Mouse (Mus musculus) WW6 (cell line): ENCODE measurements around the gene Cdh4.

Source experiments
- DNase-seq: peaks from one replicate; pipeline ENCODE4 v3.0.0-alpha.2; 2013; ENCODE audit warnings: low read depth, low spot score

Cdh4 gene

DNA sequence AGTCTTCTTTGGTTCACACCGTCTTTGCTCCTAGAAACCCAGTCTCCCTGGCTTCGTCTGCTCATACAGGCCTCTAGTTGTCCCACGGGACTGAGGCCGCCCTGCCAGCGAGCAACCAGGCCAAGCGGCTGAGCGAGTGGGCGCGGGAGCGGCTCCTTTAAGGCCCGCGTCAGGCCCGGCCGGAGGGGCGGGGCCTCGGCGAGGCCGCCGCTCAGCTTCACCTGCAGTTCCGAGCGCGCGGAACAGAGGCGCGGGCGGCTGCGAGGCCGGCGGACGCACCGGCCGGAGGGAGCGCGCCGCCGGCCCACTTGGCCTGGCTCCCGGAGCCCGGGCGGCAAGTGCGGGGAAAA is at the start of gene Cdh4:
TSS of gene Cdh4 (plus strand) at position 241 of the 350 bp plus-strand sequence.
- DNase-seq = no peak

DNA sequence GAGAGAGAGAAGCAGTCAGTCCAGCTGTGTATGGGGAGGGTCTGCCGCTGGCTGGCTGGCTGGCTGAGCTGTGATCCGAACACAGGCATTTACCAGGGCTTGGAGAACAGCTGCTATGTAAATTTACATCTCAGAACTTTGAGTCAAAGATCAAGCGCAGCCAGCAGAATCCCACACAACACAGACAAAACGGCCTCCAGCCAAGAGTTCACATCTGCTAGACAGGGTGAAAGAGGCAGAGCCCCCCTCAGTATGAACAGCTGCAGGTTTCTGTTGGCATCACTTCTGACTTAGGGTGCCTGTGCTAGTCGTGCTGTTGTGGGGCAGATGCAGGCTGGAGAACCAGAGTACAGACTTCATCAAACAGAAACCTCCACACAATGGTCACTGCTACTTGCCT is 46.8 kb upstream of the Cdh4 start:
- DNase-seq = no peak

DNA sequence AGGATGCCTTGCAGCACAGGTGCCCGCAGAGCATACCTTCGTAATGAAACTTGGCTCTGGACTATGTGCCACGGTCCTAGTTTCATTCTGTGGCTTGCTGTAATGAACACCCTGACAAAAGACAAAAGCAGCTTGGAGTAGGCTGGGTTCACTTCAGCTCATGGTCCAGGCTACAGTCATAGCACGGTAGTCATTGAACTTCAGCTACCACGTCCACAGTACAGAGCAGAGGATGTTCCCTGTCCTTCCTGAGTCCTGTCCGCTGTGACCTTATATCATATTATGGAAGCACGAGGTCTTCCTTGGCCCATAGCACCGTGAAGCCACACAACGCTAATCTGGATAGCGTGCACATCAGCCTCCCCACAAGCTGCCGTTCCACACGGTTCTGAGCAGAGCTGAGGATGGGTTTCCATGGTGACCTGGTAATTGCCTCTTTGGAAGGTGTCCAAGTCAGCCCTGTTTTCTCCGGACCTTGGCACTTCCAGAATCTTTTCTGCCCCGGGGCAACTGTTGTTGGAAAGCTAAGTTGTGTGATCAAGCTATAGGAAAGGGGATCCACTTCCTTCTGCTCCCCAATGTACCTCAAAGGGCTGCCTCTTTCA is 42.5 kb upstream of the Cdh4 start:
- no peak for DNase-seq

DNA sequence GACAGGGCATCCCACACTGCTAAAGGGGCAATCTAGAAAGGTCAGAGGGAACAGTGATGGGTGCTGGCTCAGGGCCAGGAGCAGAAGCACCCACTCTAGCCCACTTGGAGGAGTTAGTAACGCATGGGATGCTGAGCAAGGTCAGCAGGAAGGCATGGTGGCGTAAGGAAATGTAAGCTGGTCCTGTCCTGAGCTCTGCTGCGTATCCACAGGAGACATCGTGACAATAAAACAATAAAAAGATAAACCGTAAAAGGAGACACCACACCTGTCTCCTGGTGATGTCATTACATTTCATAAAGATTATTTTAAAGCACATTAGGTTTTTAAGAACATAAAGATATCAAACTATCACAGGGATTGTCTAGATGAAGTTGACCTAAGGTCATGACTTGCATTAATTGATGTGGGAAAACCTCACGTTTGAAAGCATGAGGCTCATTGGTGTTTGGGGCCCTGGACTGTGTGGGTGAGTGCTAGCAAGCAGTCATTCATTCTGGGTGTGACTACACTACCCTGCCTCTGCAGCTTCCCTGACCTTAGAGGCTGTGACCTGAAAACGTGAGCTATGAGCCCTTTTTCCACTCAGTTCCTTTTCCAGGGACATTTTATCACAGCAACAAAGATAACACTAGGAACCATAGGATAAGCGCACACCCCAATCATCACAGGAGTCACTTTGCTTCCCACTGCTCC is 31.2 kb upstream of the Cdh4 start:
- no peak for DNase-seq

DNA sequence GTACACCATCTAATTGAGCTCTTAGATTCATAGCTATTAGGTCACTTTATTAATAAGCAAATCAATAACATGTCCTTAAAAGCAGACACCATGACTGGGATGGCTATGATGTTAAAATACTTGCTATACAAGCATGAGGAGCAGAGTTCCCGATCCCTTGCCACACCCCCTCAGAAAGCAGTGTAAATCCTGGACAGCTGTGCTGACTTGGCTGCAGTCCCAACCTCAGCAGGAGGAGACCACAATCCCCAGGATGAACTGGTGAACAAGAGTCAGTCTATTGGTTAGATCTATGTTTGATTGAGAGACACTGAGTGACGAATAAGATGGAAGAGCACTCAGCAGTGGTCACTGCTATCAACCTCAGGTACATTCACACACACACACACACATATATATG is 29.3 kb upstream of the Cdh4 start:
- DNase-seq = no peak

DNA sequence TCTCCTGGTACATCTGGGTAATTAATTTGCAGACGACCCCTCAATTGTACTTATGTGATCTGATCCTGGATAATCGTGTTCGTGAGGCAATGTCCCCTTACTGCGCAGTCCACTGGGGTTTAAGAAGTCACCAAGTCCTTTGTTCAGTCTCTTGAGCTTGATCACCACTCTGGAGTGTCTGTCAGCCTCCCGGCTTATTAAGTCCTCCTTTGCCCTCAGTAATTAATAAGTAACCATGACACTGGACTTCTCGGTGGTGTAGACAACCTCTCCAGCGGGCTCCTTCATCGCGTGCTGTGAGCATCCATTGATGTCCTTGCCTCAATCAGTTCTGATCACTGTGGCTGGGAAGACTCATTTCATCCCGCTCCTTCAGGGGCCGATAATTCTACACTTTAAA is 28.0 kb upstream of the Cdh4 start:
- no peak for DNase-seq

DNA sequence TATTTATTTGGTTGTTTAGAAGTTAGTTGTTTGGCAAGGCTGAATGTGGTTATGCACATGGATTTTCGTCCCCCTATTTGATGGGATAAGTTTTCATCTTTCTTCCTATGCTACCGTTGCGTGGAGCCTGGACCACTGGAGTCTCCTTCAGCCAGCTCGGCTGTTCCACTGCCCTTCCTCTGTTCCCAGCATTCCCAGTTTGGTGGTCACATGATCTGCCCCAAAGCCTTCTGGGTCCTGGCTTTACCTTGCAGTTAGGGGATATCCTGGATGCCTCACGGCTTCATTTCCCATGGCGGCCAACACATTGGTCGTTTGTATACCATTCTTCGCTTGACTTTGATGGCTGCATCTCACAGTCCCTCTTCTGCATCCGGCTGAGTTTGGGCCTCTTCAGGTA is 27.5 kb upstream of the Cdh4 start:
- no peak for DNase-seq

DNA sequence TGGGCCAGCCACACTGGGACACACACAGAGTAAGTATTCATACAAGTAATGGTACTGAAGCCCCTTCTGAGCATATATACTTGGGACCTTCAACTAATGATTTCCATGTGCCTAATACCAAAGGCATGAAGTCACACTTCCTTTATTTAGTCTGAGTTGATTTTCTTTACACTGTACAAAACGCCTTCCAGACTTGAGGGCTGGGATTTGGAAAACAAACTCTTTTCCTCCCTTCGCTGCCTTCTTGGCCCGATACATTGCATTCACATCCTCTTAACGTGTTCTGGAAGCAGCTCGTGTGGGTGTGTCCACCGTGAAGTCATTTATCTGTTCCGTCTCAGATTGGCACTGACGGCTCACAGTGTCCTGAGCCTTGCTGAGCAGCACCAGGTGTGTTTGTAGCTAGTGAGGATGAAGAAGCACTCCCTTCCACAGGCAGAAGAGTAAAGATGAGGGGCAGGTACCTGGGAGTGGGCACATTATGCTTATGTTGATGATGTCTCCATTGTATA is 26.3 kb upstream of the Cdh4 start:
- no peak for DNase-seq

DNA sequence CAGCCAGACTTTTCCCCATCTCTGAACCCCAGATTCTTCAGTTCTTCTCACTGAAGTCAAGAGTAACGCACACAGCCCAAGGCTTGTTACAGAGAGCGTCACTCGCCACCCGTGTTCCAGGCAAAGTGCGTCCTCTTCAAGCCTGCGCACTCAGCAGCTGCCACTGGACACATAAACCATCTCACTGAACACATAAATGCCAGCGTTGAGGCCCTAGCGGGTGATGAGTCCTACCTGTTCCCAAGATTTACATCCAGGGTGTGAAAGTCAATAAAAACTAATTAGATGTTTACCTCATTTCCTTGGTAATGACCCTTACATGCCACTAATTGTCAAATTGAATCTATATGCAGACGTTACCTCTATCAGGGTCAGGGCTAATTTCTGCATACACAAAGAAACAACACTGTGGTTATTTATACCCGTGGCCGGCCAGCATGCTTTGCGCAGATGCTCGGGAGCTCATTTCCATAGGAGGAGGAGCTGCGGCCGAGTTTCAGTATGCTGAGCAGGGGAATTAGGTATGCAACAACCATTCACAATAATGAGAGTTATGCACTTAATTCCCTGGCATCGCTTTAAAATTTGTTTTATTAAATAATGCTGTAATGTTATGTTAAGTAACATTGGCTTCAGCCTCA is 25.5 kb upstream of the Cdh4 start:
- DNase-seq = no peak

DNA sequence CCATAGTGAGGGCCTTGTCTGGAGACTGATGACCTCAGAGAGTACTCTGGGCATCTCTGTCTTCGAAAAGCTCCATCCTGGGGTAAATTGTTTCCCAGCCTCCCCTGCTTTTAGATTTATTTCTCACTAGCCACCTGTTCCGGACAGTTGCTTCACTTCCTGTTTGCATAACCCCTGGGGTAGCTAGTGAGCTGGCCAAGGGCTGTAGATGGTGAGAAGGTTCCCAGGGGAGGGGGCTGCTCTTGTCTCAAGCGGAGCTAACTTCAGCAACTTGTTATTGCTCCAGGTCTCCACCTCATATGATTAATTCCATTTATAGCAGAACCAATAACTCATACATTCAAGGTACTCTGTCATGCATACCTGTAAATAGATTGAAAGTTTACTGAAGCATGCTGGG is 16.6 kb upstream of the Cdh4 start:
- no peak for DNase-seq

DNA sequence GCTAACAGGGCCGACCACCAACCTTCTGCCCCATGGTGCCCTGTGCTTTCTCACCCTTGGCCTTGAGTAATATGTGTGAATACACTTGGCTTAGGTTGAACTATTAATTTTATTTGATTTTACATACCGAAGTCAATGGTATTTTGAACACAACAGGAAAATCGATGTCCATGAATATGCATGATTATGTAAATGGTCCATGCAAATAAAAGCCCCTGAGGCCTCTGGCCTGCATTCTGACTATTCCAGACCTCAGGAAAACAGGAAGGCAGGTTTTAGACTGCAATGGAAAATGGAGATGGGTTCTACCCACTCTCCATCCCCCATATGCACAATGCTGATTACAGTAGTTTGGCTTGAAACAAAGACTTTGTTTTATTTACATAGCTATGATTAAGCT is 13.3 kb upstream of the Cdh4 start:
- no peak for DNase-seq

DNA sequence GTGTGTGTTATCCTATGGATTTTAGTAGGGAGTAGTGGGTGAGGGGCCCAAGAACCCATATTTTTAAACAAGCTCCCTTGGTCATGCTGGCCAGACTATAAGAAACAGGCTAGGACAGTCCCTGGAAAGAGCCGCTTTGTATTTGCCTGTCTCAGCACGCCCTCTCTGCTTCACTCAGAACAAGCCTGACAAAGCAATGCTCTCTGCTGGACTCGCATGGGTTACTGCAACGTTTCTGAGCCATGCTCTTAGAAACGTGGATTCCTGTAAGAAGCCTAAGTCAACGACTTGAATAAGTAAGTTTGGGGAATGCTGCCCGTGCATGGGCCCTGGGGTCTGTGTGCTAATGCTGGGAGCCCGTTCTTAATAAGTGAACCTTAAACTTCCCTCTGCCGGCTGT is 2.1 kb upstream of the Cdh4 start:
- DNase-seq = no peak

DNA sequence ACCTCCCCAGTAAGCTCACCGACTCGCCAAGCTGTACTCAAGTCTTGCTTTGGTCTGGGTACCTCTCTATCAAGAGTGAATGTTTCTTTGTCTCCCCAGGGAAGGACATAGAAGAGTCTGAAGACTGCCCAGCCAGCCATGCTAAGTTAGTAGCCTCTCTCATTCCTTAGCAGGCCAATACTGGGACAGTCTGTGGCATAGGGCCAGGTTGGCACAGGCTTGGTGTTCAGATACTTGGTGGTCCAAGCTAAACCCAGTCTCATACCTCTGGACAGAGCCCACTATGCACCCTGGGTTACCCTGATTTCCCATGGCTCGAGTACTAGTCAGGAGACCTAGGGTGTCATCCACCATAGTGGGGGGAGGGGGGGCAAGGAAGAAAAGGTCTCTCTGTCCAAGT is 1.1 kb upstream of the Cdh4 start:
- DNase-seq = no peak

DNA sequence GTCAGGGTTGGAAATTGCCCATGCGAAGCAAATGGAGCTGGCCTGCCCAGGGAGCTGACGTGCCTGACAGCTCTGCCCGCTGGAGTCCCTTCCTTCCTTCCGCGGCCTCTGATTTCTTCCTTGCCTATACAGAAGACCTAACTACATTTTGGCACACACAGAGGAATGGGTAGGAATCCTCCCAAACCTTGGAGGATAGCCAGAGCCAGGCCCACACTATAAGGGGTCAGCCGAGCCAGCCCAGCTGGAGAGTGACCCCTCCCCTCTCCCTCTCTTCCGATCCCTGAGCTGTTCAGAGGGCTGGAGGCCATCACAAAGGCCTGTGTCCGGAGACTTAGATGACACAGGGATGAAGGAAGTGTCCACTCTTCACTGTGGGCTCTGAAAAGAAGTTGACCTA is 514 bp upstream of the Cdh4 start:
- no peak for DNase-seq

DNA sequence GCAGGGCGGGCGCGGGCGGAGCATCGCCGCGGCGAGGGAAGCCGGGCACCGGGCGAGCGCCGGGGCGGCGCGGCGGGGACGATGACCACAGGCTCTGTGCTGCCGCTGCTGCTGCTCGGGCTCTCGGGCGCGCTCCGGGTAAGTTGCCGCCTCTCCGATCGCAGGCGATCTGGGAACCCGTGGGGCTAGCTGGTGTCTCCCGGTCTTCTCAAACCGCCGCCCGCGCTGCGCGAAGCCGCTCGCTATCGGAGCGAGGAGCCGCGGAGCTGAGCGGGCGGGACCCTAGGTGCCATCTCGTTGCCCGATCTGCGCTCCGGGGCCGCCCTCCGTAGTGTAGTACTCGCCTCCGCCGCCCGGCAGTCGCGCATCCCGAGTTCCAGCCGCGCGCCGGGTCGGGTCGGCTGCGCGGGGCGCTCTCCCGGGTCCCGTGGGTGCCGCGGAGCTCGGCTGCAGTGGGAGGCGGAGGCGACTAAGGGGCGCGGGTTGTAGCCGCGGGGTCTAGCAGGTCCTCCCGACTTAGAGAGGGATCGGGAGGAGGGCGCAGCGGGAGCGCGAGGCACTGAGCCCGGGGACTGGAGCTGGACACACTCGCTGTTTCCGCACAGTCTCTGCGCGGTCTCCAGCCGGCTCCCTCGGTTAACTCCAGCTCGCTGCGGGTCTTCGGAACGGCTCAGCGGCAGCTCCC is 452 bp downstream of the Cdh4 start:
- peak; percentile 46 for DNase-seq

DNA sequence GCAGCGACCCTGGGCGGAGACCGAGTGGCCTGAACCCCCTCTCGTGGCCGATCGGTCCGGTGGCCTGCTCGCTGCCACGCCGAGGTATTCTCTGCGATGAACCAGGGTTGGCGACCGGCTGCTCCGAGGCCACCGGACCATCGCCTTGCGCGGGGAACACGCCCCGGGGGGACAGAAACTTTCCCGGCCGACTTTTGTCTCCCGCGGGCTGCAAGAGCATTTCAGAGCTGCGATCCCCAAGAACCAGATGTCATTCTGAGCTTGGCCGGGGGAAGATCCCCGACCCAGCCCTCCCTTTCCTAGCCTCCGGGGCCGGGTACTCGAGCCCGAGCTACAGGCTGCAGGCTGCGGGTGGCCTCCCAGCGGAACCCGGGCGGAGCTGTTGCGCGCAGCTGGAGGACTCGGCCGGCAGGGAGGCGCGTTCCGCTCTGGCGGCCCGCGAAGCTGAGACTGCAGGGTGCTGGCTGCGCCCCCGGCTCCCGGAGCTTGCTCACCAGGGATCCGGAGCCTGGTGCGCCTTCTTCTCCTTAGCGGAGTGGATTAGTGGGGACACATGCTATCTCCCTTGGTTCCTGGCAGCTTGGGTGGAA is 1.1 kb downstream of the Cdh4 start:
- DNase-seq = no peak

DNA sequence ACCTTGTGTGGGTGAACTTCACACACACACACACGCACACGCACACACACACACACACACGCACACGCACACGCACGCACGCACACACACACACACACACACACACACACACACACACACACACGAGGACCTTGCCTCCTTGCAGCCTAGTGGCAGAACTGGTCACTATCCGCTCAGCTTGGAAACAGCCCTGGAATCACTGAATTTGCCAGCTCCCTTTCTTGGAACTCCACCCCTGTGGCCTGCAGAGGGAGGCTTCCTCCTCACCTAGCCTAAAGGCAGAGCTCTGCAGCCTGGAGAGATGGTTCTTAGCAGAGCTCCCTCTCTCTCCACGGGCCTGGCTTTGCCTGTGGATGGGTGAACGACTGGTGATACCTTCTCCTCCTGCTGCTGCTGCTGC is 1.7 kb downstream of the Cdh4 start:
- DNase-seq = no peak

DNA sequence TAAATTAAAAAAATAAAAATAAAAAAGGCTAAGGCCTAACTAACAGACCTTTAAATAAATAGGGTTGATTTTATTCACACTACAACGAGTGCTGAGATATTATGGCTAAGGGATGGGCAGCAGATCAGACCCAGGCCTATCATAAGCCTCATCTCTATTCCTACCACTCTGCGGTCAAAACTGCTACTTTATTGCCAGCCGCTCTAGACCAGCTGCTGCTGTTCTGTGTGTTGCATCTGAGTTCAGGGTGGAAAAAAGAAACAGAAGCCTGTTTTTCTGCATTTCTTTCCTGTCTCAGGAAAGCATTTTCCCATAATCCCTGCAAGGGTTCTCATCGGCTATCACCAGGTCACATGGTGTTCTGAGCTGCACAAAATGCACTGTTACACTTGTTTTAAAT is 6.0 kb downstream of the Cdh4 start:
- DNase-seq = no peak

DNA sequence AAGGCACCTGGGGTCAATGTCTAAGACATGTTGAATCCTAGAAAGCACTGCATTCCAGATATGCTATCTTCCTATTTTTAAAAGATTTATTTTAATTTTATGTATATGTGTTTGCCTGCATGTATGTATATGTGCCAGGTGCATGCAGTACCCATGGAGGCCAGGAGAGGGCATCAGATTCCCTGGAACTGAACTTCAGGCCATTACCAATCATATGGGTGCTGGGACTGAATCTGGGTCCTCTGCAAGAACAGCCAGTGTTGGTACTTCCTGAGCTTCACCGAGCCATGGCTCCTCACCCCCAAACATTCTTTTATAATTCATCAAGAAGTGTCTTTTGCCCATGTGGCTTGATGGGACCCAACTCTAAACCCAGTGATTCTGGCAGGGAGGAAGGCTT is 6.8 kb downstream of the Cdh4 start:
- no peak for DNase-seq

DNA sequence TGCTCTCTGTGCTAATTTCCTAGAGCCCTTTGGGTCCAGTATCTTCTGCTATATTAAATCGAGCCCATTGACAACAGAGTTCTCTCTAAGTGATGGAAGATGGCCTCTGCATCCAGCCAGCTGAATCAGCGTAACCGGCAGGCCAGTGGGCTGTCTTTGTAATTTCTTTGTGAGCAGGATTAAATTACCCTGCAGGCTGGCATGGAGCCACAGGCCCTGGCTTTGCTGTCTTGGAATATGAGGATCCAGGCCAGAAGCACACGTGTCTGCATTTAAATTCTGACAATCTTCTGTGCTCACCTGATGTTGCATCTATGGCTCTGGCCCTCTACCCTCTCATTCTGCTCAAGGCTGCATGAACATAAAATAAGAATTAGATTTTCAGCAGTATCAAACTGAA is 17.0 kb downstream of the Cdh4 start:
- DNase-seq = no peak

DNA sequence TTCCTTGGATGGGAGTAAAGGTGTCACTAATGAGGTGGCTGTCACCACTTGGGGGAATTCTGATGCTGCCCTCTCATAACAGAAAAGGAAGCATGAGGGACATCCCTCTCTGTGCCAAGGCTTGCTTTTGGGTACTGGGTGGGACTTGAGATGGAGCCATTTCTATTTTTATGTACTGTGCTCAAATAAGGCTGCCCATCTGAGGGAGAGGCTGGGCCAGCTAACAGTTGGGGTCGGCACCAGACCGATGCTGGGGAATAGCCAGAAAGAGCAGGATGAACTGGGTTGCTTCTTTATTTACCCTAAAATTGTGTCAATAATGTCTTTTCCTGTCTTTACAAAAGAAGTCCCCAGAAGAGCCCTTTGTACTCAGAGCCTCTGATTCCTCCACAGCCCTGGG is 17.4 kb downstream of the Cdh4 start:
- DNase-seq = no peak

DNA sequence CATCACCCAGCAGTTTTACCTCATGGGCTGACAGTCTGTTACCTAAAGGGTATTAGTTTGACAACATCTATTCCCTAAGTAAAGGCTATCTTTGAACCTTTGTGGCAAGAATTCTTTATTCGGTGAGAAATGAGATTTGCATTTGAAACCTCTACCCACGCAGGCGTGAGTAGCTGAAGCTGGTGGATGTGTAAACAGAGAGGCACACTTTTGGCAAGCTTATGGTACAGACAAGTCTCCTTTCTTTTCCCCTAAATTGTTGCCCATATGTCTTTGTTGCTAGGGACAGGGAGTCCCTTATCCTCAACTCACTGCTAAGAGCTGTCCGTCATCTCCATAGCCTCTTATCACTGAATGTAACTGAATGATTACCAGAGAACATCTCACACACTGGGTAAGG is 21.3 kb downstream of the Cdh4 start:
- DNase-seq = no peak
